8 mouse cellular contexts compared by ENCODE assay signal in genomic region chr1:64737502-64738179, GRCm38 (mm10). TPM values are rescaled to one million over a fixed set of nuclear protein-coding genes. Genes with fewer than 3 reads are reported as not detected.
DNase-seq lines count a peak whose midpoint lies in the region; ATAC-seq and TF ChIP-seq lines count a peak whose summit lies in the region.

Gene Fzd5, minus strand, starts transcription at chr1:64737751.

- TF ChIP-seq POLR2A in MEL (IDR thresholded peaks at IDR 0.05; ENCODE audit: control insufficient read depth in 1 of 2, insufficient read depth in 1 of 2, low read depth in 1 of 2, low read length in 2 of 2, poor library complexity in 1 of 2) = peak; percentile 56 to 63; a peak in 3 of 4 replicates

- H3K4me3 ChIP-seq in MEL (ENCODE audit: control insufficient read depth in 1 of 2, insufficient read depth in 1 of 2, low read depth in 2 of 2, low read length in 2 of 2) = peak within 1 kb of the TSS; percentile 73 to 92
- H3K4me3 ChIP-seq in forebrain, embryonic 15.5 days = peak within 1 kb of the TSS; percentile 53
- peak within 1 kb of the TSS; percentile 65 for H3K4me3 ChIP-seq in lung, embryonic 14.5 days (ENCODE audit: low read depth, low read length)

- H3K36me3 ChIP-seq in MEL (ENCODE audit: control insufficient read depth in 1 of 2, insufficient read depth in 2 of 2, low read length in 2 of 2) = peaks cover 0 to 13% of the 10 kb centered on the region in 2 experiments; a peak in 2 of 4 replicates
- no peaks in the 10 kb centered on the region for H3K36me3 ChIP-seq in forebrain, embryonic 15.5 days
- no peaks in the 10 kb centered on the region for H3K36me3 ChIP-seq in lung, embryonic 14.5 days (ENCODE audit: insufficient read depth)

- H3K79me2 ChIP-seq in MEL (ENCODE audit: control insufficient read depth, insufficient read depth, low read length, poor library complexity) = no peaks in the 10 kb centered on the region; the same call in 1 of the 2 replicates

- intact Hi-C loops in heart, postnatal 25 days (cut with DNase I) = loop anchor here (2.0 to 5.0 kb wide), 2 partner anchors 55 to 181 kb away; no protein-coding TSS in a partner anchor

- peaks cover 6 to 21% of the 10 kb centered on the region in 2 experiments for H3K4me1 ChIP-seq in MEL (ENCODE audit: control insufficient read depth in 1 of 2, insufficient read depth in 2 of 2, low read length in 2 of 2)
- H3K4me1 ChIP-seq in forebrain, embryonic 15.5 days = peaks cover 45% of the 10 kb centered on the region
- peaks cover 8% of the 10 kb centered on the region for H3K4me1 ChIP-seq in lung, embryonic 14.5 days (ENCODE audit: insufficient read depth)

- WGBS in forebrain, embryonic 15.5 days = under 1% methylated on average over 64 of the region's 73 CpGs
- WGBS in lung, embryonic 14.5 days = under 1% methylated on average over 53 of the region's 73 CpGs

- peak within 1 kb of the TSS; percentile 78 for H3K9ac ChIP-seq in MEL (ENCODE audit: control insufficient read depth, low read depth, low read length, poor library complexity, severe bottlenecking)
- peak within 1 kb of the TSS; percentile 51 for H3K9ac ChIP-seq in forebrain, embryonic 15.5 days (replicated peaks)
- H3K9ac ChIP-seq in lung, embryonic 14.5 days = peak within 1 kb of the TSS; percentile 66

- peak; percentile 96 for DNase-seq in MEL (ENCODE audit: low read depth, low spot score)
- DNase-seq in cerebellum, adult 11-12 months = peak; percentile 84
- peak; percentile 87 for DNase-seq in heart, postnatal 25 days (ENCODE audit: low spot score)
- peak; percentile 54 to 75 for DNase-seq in layer of hippocampus, adult 18-20 months (ENCODE audit: low spot score in 2 of 2)
- DNase-seq in lung, embryonic 14.5 days = peak; percentile 97
- peak; percentile 93 for DNase-seq in testis, postnatal 14 days (ENCODE audit: low spot score)

- peak in 2 of 3 experiments; percentile 31 to 41; a peak in 4 of 6 replicates for TF ChIP-seq CTCF in MEL (IDR thresholded peaks at IDR 0.05 in 2 of 3, conservative IDR thresholded peaks at IDR 0.05 in 1 of 3; ENCODE audit: control insufficient read depth in 1 of 3, insufficient read depth in 1 of 3, low read depth in 2 of 3, low read length in 3 of 3, poor library complexity in 1 of 3, severe bottlenecking in 1 of 3)
- no peak for TF ChIP-seq CTCF in lung, embryonic 14.5 days (IDR thresholded peaks at IDR 0.05; ENCODE audit: low read depth)

- TF ChIP-seq EP300 in MEL (IDR thresholded peaks at IDR 0.05; ENCODE audit: low read depth in 1 of 2, low read length in 2 of 2) = no peak

- H3K27me3 ChIP-seq in MEL (ENCODE audit: control insufficient read depth in 1 of 2, insufficient read depth in 2 of 2, low read length in 2 of 2) = no peaks in the 10 kb centered on the region
- peaks cover 55% of the 10 kb centered on the region for H3K27me3 ChIP-seq in forebrain, embryonic 15.5 days
- peaks cover 30% of the 10 kb centered on the region for H3K27me3 ChIP-seq in lung, embryonic 14.5 days (ENCODE audit: insufficient read depth, low read length)

- ATAC-seq in forebrain, embryonic 15.5 days (replicated peaks) = peak; percentile 92
- peak; percentile 96 for ATAC-seq in lung, embryonic 14.5 days (ENCODE audit: insufficient read depth)
- peak; percentile 65 for ATAC-seq in neutrophil, adult 5-6 weeks (ENCODE audit: extremely low read depth, insufficient number of reproducible peaks, low FRiP score, poor library complexity, severe bottlenecking)

- H3K4me2 ChIP-seq in forebrain, embryonic 15.5 days (replicated peaks) = peak within 1 kb of the TSS; percentile 97
- peak within 1 kb of the TSS; percentile 95 for H3K4me2 ChIP-seq in lung, embryonic 14.5 days

- no peak; the same call in none of the 2 replicates for TF ChIP-seq RAD21 in MEL (IDR thresholded peaks at IDR 0.05; ENCODE audit: low read depth, low read length)

- peak within 1 kb of the TSS; percentile 35 for H3K27ac ChIP-seq in MEL (ENCODE audit: control insufficient read depth, low read depth, low read length)
- no peak within 1 kb of the TSS for H3K27ac ChIP-seq in forebrain, embryonic 15.5 days (replicated peaks)
- H3K27ac ChIP-seq in lung, embryonic 14.5 days (ENCODE audit: low read depth) = peak within 1 kb of the TSS; percentile 83

- no peaks in the 10 kb centered on the region for H3K9me3 ChIP-seq in MEL (replicated peaks; ENCODE audit: insufficient read depth, low read length)
- no peaks in the 10 kb centered on the region for H3K9me3 ChIP-seq in forebrain, embryonic 15.5 days
- H3K9me3 ChIP-seq in lung, embryonic 14.5 days (ENCODE audit: low read depth, low read length) = no peaks in the 10 kb centered on the region

TF ChIP-seq in MEL, 35 proteins besides CTCF, POLR2A, EP300 and RAD21:
- TF ChIP-seq ZMIZ1 (IDR thresholded peaks at IDR 0.05; ENCODE audit: low read depth, low read length) (peak; percentile 48; the same call in 1 of the 2 replicates), MAFK (IDR thresholded peaks at IDR 0.05; ENCODE audit: borderline replicate concordance, low read depth, low read length) (no peak), TCF12 (IDR thresholded peaks at IDR 0.05; ENCODE audit: low read depth, low read length) (peak; percentile 37), TBP (IDR thresholded peaks at IDR 0.05; ENCODE audit: low read depth, low read length) (peak; percentile 4; the same call in 1 of the 2 replicates), SIN3A (IDR thresholded peaks at IDR 0.05; ENCODE audit: low read length) (no peak), CHD1 (IDR thresholded peaks at IDR 0.05; ENCODE audit: low read depth, low read length) (no peak), USF1 (IDR thresholded peaks at IDR 0.05; ENCODE audit: low read depth, low read length) (peak; percentile 38; the same call in 1 of the 2 replicates), ELF1 (IDR thresholded peaks at IDR 0.05; ENCODE audit: low read depth, low read length) (peak; percentile 74), MAZ (IDR thresholded peaks at IDR 0.05; ENCODE audit: low read depth, low read length) (peak; percentile 29; the same call in 1 of the 2 replicates), NELFE (IDR thresholded peaks at IDR 0.05; ENCODE audit: low read depth, low read length) (peak; percentile 32)

RNA-seq across cellular contexts. Expression of gene Fzd5, which starts in this region (rescaled TPM):
- total RNA-seq in MEL (2012; rRNA removed) = 1.4 TPM in 2 replicates
- 1 to 10 TPM in 1 of 2 experiments, not detected in 1; 2.9 TPM for polyA plus RNA-seq in MEL (2012; ENCODE audit: insufficient read depth in 1 of 2, insufficient read length in 2 of 2, low read depth in 1 of 2, low replicate concordance in 2 of 2, missing spikeins in 1 of 2)
- 0.55 and 0.87 TPM in 2 replicates for polyA plus RNA-seq in forebrain, embryonic 15.5 days (2015; fragmentation: Nextera tagmentation; extraction: Ambion mirVana)
- total RNA-seq in heart, postnatal 25 days (2021) = 1 to 10 TPM; 4.0 to 5.8 TPM
- total RNA-seq in layer of hippocampus, adult 18-20 months (2021) = 1 to 10 TPM; 1.0 to 1.3 TPM
- polyA plus RNA-seq in lung, embryonic 14.5 days (2014; fragmentation: Nextera tagmentation; extraction: Ambion mirVana) = 2.0 and 2.6 TPM in 2 replicates
- total RNA-seq in neutrophil, adult 5-6 weeks (2017) = 4.1 and 4.2 TPM in 2 replicates

Comparison
In these comparisons a context has a peak if more than half of its experiments do, and no peak if none do; other contexts are left out.
1. Peak in ATAC-seq, H3K4me3 ChIP-seq, H3K9ac ChIP-seq and H3K4me2 ChIP-seq in forebrain, embryonic 15.5 days; RNA of the gene not detected or under 1 TPM.